Mouse (Mus musculus) thymus, adult 2 months (tissue): ENCODE data around the gene Eps8l3.

Experiments used
- CTCF ChIP-seq: fragments of 200-500 bp; IDR thresholded peaks from 2 replicates; pipeline ENCODE4 v1.5.1; 2012; ENCODE audit warnings: mild to moderate bottlenecking, control low read depth, low read length, moderate library complexity, borderline replicate concordance; ENCODE audit not compliant: control insufficient read depth, poor library complexity, insufficient read depth; ENCODE audit errors: extremely low read depth
- POLR2A ChIP-seq: fragments of 200-500 bp; IDR thresholded peaks from 2 replicates; pipeline ENCODE4 v1.6.1; 2012; ENCODE audit warnings: mild to moderate bottlenecking, low read length, control low read depth, moderate library complexity; ENCODE audit not compliant: control insufficient read depth, poor library complexity, insufficient read depth; ENCODE audit errors: extremely low read depth

DNA sequence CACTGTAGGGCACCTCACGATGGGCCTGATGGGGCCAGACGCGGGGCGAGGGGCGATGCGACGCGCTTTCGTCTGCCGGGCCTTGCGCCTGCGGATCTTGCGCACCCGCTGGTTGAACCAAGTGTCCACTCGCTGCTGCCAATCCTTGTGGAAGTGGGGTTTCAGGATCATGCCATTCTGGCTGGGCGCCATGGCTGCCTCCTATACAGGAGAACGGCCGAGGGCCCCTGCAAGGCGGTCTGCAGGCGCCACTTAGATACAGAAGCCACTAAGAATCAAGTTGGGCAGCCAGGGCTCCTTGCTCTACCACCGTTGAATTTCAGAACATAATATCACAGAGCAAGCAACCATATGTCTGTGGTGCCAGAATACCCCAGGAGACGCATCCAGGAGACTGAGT lies 8.6 kb upstream of the Eps8l3 start:
- TF ChIP-seq CTCF = no peak
- no peak for TF ChIP-seq POLR2A
